Mouse (Mus musculus): ENCODE measurements around the gene Pgap3.

GRCm38 (mm10) chr11:98392034-98392433 is 8.3 kb downstream of the Pgap3 start:
- TF ChIP-seq GATA1 (IDR thresholded peaks at IDR 0.05; ENCODE audit: low read length): no peak
- TF ChIP-seq TAL1 (IDR thresholded peaks at IDR 0.05; ENCODE audit: low read length): no peak

Measured in erythroblast, embryonic 14.5 days (primary cell).